Mouse (Mus musculus): ENCODE measurements around the gene Ier2. TPM values are rescaled to one million over a fixed set of nuclear protein-coding genes. Genes with fewer than 3 reads are reported as not detected.
"Not testable (repeated sequence)": the region's sequence is repeated elsewhere in the genome, so short reads cannot be mapped to it uniquely, and the experiment has no call there.

Ier2 gene
- polyA plus RNA-seq, 1 experiment from 2014 or later, result 35.4 TPM

DNA sequence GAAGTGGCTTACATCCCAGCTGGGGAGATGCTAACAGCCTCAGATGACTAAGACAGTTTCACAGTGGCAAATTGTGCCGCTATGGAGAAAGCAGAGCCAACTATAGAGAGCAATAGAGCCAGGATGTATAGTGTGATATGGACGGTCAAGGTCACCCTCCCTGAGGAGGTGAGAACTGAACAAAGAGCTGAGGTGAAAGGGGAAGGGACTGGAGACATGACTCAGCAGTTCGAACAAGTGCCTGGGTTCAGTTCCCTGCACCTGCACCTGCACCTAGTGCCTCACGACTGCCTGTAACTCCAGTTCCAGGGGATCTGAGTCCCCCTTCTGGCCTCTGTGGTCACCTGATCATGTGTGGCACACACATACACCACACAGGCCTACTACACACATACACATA, 32.5 kb downstream of the Ier2 start:
- Histone ChIP-seq H3K36me3 (ENCODE audit: poor library complexity, severe bottlenecking) (peaks cover 11% of the 10 kb centered on the region; the same call in 1 of the 2 replicates), H3K4me1 (peaks cover 11% of the 10 kb centered on the region), H3K4me2 (no peak overlapping the region), H3K27ac (no peak overlapping the region), H3K9me3 (replicated peaks) (no peaks in the 10 kb centered on the region), H3K27me3 (no peaks in the 10 kb centered on the region), H3K4me3 (no peak overlapping the region), H3K9ac (no peak overlapping the region)
- 83% methylated on average over 4 of the region's 4 CpGs for WGBS
- no peak for ATAC-seq

DNA sequence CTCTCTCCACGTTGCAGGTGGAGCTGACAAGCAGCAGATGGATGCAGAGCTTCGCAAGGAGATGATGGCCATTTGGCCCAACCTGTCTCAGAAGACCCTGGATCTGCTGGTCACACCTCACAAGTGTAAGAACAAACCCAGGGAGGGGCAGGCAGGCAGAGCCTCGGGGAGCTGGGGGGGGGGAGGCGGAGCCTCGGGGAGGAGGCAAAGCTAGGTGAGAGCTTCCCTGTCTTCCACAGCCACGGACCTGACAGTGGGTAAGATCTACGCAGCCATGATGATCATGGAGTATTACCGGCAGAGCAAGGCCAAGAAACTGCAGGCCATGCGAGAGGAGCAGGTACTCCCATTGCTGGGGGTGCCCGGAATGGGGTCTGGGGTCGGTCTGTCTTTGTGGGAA, 33.1 kb downstream of the Ier2 start:
- no peak overlapping the region for H3K4me2 ChIP-seq
- no peak overlapping the region for H3K4me3 ChIP-seq
- ATAC-seq, result no peak
- peaks cover 11% of the 10 kb centered on the region; the same call in 1 of the 2 replicates for H3K36me3 ChIP-seq (ENCODE audit: poor library complexity, severe bottlenecking)
- no peak overlapping the region for H3K9ac ChIP-seq
- H3K27me3 ChIP-seq, result no peaks in the 10 kb centered on the region
- peaks cover 5% of the 10 kb centered on the region; the same call in 1 of the 2 replicates for H3K4me1 ChIP-seq
- H3K27ac ChIP-seq, result no peak overlapping the region
- no peaks in the 10 kb centered on the region for H3K9me3 ChIP-seq (replicated peaks)
- 87% methylated on average over 11 of the region's 11 CpGs for WGBS

DNA sequence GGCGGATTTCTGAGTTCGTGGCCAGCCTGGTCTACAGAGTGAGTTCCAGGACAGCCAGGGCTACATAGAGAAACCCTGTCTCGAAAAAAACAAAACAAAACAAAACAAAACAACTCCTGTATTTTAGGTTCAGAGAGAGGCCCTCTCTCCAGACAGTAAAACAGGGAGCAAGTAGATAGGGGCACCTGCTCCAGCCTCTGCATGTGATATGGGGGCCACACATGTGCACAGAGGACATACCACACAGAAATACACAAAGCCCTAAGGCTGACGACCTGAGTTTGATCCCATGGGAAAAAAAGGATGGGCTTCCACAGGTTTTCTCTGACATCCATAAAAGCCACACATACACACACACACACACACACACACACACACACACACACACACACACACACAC, 39.2 kb downstream of the Ier2 start:
- WGBS, result 83% methylated on average over 4 of the region's 4 CpGs
- H3K4me3 ChIP-seq; H3K27me3 ChIP-seq; H3K9me3 ChIP-seq (replicated peaks); H3K27ac ChIP-seq; ATAC-seq; H3K4me1 ChIP-seq; H3K9ac ChIP-seq; H3K4me2 ChIP-seq; H3K36me3 ChIP-seq (ENCODE audit: poor library complexity, severe bottlenecking): not testable (repeated sequence)

DNA sequence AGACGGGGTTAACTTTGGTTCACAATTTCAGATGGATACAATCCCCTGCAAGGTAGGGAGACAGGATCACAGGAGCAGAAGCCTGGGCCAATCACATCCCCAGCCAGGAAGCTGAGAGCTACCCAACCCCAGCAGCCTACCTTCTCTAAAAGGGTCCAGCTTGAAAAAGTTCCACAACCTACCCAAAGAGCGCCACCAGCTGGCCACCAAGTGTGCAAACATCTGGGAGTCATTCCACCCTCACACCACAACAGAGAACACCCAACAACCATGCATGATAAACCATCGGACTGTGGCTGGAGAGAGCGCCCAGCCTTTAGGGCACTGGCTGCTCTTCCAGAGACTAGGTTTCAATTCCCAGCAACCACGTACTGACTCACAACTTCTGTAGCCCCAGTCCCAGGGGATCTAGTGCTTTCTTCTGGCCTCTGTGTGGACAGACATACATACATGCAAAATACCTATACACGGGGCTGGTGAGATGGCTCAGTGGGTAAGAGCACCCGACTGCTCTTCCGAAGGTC, 41.5 kb downstream of the Ier2 start:
- Histone ChIP-seq H3K9me3 (replicated peaks) (no peaks in the 10 kb centered on the region), H3K4me2 (no peak overlapping the region), H3K9ac (no peak overlapping the region), H3K4me3 (no peak overlapping the region), H3K27ac (no peak overlapping the region), H3K27me3 (peaks cover 4% of the 10 kb centered on the region; the same call in 1 of the 2 replicates), H3K4me1 (peaks cover 8% of the 10 kb centered on the region), H3K36me3 (ENCODE audit: poor library complexity, severe bottlenecking) (no peaks in the 10 kb centered on the region)
- no peak for ATAC-seq
- 86% methylated on average over 8 of the region's 8 CpGs for WGBS

DNA sequence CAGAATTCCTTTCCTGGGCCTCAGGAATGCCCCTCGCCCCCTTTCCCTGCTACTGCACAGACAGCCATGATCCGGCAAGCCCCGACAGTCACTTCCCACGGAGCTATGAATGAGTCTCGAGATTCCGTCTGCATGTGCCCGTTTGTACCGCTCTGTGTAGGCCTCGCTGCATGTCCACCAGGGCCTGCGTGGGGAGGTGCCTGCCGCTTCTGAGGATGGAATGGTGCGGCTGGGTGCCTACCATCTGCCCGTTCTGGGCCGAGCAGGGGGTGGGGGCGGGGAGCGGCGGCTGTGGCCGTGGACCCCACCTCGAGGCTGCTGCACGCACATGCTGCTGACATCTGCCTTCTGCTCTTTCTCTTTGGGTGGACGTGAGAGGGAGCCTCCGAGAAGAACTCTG, 45.6 kb downstream of the Ier2 start:
- no peak overlapping the region for H3K27ac ChIP-seq
- H3K9me3 ChIP-seq (replicated peaks), result no peaks in the 10 kb centered on the region
- H3K36me3 ChIP-seq (ENCODE audit: poor library complexity, severe bottlenecking), result peaks cover 4% of the 10 kb centered on the region; the same call in 1 of the 2 replicates
- H3K9ac ChIP-seq, result 0 out of 2 replicates have a peak overlapping the region, but pooled peaks have one; percentile 21
- WGBS, result 47% methylated on average over 22 of the region's 22 CpGs
- no peak overlapping the region for H3K4me2 ChIP-seq
- H3K4me1 ChIP-seq, result peaks cover 16% of the 10 kb centered on the region
- no peak for ATAC-seq
- H3K27me3 ChIP-seq, result peaks cover 7% of the 10 kb centered on the region; the same call in 1 of the 2 replicates
- H3K4me3 ChIP-seq, result no peak overlapping the region

DNA sequence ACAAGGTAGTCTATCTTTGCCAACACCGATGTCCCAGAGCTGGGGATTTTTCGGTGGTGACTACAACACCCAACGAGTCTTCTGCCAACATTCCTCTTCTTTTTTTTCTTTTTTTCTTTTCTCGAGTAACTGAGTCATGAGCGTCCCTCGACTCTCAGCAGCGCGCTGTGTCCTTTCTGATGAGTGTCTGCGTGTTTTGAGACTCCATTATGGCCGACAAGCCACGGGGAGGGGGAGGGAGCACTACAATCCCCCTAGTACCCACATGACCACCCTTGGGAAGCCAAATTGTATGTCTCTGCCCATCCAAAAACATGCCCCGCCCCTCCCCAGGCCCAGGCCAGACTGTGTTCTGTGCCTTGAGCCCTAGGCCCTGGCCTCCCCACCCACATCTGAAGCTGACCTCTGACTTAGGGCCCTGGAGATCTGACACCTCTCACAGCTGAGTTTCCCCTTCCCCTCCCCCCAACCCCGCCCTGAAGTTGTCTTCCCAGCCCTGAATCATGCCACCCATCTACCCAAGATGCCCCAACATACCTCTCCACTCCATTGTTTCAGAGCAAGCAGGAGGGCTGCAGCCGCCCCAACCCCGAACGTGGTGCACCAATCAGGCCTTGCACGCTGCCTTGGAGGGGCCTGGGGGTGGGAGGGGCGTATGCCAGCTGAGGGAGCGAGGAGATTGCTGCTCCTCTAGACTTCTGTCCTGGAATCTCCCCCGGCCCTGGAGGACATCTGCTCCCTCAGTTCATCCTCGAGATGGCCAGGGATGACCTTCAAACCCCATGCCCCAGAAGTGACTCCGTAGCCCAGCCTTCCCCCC, 46.8 kb downstream of the Ier2 start:
- H3K9ac ChIP-seq, result no peak overlapping the region
- peaks cover 16% of the 10 kb centered on the region for H3K4me1 ChIP-seq
- 30% methylated on average over 21 of the region's 22 CpGs for WGBS
- H3K4me3 ChIP-seq, result no peak overlapping the region
- peaks cover 7% of the 10 kb centered on the region; the same call in 1 of the 2 replicates for H3K27me3 ChIP-seq
- H3K36me3 ChIP-seq (ENCODE audit: poor library complexity, severe bottlenecking), result peaks cover 8% of the 10 kb centered on the region; the same call in 1 of the 2 replicates
- no peak overlapping the region for H3K4me2 ChIP-seq
- ATAC-seq, result 0 out of 2 replicates have a peak, but pooled peaks have one; percentile 36
- H3K9me3 ChIP-seq (replicated peaks), result no peaks in the 10 kb centered on the region
- H3K27ac ChIP-seq, result no peak overlapping the region

DNA sequence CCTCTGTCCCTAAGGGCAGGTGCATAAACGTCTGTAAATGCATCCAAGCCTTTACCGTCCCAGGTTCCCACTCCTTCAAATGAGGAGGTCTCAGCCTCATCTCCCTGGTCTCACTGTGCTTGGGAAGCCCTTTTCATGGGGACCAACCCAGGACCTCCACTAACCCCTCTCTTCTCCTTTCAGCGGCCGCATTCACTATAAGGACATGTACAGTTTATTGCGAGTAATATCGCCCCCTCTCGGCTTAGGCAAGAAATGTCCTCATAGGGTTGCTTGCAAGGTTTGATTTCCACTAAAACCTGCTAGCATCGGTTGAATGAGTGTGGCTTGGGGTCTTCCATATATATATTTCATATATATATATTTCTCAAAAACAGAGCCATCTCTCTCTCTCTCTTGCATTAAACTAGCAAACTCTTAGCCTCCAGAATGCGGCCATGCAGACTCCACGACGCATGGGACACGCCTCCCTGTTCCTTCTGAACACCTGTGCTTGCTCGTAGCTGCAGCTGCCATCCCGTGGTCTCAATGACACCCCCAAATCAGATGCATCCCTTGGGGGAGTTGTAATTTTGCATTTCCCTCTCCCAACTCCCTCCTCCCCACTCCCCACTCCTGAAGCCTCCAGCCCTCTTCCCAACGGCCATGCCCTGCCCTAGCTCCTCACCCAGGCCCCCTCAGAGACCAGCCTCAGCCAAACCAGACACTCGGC, 48.0 kb downstream of the Ier2 start:
- peaks cover 7% of the 10 kb centered on the region; the same call in 1 of the 2 replicates for H3K27me3 ChIP-seq
- H3K4me2 ChIP-seq, result no peak overlapping the region
- H3K9ac ChIP-seq, result no peak overlapping the region
- no peak for ATAC-seq
- H3K36me3 ChIP-seq (ENCODE audit: poor library complexity, severe bottlenecking), result peaks cover 8% of the 10 kb centered on the region; the same call in 1 of the 2 replicates
- 32% methylated on average over 16 of the region's 16 CpGs for WGBS
- no peak overlapping the region for H3K4me3 ChIP-seq
- H3K9me3 ChIP-seq (replicated peaks), result no peaks in the 10 kb centered on the region
- no peak overlapping the region for H3K27ac ChIP-seq
- peaks cover 16% of the 10 kb centered on the region for H3K4me1 ChIP-seq

Other genes with a start within 250 kb of the Ier2 start
- gene Trmt1, start 23.5 kb upstream of the Ier2 start, polyA plus RNA-seq (2015; fragmentation: Nextera tagmentation; extraction: Ambion mirVana), result 53.5 and 59.1 TPM in 2 replicates
- 16.1 and 18.6 TPM in 2 replicates for gene Nacc1, start 25.0 kb upstream of the Ier2 start, polyA plus RNA-seq (2015; fragmentation: Nextera tagmentation; extraction: Ambion mirVana)
- gene Lyl1, start 38.6 kb upstream of the Ier2 start, polyA plus RNA-seq (2015; fragmentation: Nextera tagmentation; extraction: Ambion mirVana), result 1.9 and 2.1 TPM in 2 replicates
- 3.7 and 3.8 TPM in 2 replicates for gene G430095P16Rik, start 60.2 kb upstream of the Ier2 start, polyA plus RNA-seq (2015; fragmentation: Nextera tagmentation; extraction: Ambion mirVana)
- gene Nfix, start 137.5 kb upstream of the Ier2 start, polyA plus RNA-seq (2015; fragmentation: Nextera tagmentation; extraction: Ambion mirVana), result 127 and 145 TPM in 2 replicates
- 7.3 and 8.2 TPM in 2 replicates for gene Dand5, start 160.0 kb upstream of the Ier2 start, polyA plus RNA-seq (2015; fragmentation: Nextera tagmentation; extraction: Ambion mirVana)
- gene Gadd45gip1, start 168.7 kb upstream of the Ier2 start, polyA plus RNA-seq (2015; fragmentation: Nextera tagmentation; extraction: Ambion mirVana), result 42.6 and 47.0 TPM in 2 replicates
- gene Rad23a, start 177.8 kb upstream of the Ier2 start, polyA plus RNA-seq (2015; fragmentation: Nextera tagmentation; extraction: Ambion mirVana), result 93.9 and 114 TPM in 2 replicates
- 549 and 569 TPM in 2 replicates for gene Calr, start 184.1 kb upstream of the Ier2 start, polyA plus RNA-seq (2015; fragmentation: Nextera tagmentation; extraction: Ambion mirVana)
- gene Farsa, start 194.1 kb upstream of the Ier2 start, polyA plus RNA-seq (2015; fragmentation: Nextera tagmentation; extraction: Ambion mirVana), result 123 and 127 TPM in 2 replicates
- 80.3 and 85.1 TPM in 2 replicates for gene Syce2, start 209.3 kb upstream of the Ier2 start, polyA plus RNA-seq (2015; fragmentation: Nextera tagmentation; extraction: Ambion mirVana)
- 33.2 and 34.2 TPM in 2 replicates for gene Gcdh, start 231.1 kb upstream of the Ier2 start, polyA plus RNA-seq (2015; fragmentation: Nextera tagmentation; extraction: Ambion mirVana)
- 0.74 and 1.2 TPM in 2 replicates for gene Klf1, start 239.1 kb upstream of the Ier2 start, polyA plus RNA-seq (2015; fragmentation: Nextera tagmentation; extraction: Ambion mirVana)
- gene Dnase2a, start 245.7 kb upstream of the Ier2 start, polyA plus RNA-seq (2015; fragmentation: Nextera tagmentation; extraction: Ambion mirVana), result 6.9 and 9.4 TPM in 2 replicates

All from forebrain, embryonic 13.5 days (tissue).